Mouse (Mus musculus): Measurements from ENCODE around the gene Ppip5k2.

Gene Ppip5k2

DNA sequence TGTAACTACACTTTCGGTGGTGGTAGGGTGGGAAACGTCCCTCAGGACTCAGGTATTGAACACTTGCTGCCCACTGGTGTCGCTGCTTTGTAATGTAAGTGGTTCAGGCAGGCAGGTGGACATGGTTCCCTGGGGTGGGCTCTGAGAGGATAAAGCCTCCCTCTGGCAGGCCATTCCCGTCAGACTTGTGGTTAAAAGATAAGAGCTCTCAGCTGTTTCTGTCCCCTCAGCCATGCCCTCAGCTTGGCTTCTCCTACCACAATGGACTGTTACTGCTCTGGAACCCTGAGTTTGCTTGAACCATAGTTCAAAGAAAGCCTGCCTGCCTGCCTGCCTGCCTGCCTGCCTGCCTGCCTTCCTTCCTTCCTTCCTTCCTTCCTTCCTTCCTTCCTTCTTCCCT is 15.8 kb downstream of the Ppip5k2 start:
- no peak for DNase-seq (ENCODE audit: low spot score in 2 of 2)

DNA sequence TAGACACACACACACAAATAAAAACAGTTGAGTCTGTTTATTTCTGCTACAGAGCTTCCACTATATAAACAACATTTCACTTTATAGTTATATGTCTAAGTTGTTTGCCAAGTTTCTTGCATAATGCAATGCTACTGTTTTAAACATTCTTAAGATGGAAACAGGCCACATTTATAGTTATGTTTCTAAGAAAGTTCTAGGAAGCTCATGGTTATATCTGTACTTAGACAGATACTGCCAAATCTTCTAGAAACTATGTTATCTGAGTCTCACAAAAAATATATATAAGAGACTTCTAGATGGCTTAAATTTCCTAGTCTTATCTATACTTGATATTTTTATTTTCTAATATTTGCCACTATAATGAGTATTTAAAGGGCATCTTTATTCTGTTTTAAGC is 17.0 kb downstream of the Ppip5k2 start:
- DNase-seq (ENCODE audit: low spot score in 2 of 2), result no peak

DNA sequence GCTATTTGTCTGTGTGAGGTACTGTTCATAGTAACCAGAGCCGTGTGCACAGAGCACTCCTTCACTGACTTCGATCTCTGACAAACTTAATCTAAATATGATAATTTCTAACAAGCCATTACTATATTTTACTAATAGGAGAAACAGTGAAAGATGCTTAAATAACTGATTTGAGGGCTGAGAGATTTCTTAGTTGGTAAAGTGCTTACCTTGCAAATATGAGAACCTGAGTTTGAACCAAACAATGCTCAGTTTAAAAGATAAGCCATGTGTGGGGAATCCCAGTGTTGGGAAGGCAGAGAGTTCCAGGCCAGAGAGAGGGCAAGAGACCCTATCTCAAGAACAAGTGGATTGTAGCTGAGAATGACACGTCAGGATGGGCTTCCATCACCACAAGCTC is 22.0 kb downstream of the Ppip5k2 start:
- no peak for DNase-seq (ENCODE audit: low spot score in 2 of 2)

DNA sequence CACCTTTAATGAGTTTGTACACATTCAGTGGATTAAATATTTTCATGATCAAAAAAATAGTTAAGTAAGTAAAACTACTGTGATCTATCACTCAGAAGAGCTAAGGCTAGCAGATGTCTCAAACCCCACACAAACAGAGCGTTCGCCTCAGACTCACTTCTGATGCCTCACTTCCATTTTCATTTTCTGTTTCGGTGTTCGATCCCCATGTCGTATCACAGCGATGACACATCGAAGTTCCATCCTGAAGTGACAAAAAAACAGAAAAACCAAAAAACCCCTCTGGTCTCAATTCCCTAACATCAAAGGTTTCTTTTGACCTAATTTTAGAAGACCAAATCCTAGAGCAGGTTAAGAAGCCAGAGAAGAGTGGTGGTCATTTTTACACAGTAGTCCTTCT is 23.9 kb downstream of the Ppip5k2 start:
- DNase-seq (ENCODE audit: low spot score in 2 of 2), result no peak

DNA sequence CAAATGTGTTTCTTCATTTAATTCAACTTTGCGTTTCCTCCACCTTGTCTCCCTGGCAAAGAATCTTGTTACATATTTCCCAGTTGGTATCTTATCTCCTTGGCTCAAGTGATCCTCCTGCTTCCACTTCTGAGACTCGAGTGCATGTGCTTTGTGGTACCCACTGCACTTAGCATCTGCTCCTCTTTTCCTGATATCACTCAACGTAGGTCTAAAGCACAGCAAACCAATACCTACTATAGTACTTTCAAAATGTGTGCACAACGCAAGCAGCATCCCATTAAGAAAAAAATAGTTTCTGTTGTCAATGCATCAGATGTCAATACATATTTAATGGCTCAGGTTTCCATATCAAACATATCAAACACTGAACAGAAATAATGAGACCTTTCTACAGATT is 24.5 kb downstream of the Ppip5k2 start:
- no peak for DNase-seq (ENCODE audit: low spot score in 2 of 2)

DNA sequence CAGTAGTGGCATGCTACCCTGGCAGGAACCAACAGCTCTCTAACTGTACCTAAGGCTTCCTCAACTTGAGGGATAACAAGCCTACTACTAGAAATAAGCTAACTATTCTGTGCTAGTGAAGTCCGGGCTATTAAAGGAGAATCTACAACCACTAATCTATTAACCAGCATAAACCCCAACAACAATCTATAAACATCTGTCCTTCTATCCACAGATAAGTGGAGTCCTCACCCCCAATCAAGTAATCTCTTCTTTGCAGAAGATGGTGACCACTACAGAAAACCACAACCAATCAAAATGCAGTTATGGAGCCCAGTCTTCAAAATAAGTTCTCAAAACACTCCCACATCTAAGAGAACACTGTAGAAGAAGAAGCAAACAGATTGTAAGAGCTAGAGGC is 27.1 kb downstream of the Ppip5k2 start:
- no peak for DNase-seq (ENCODE audit: low spot score in 2 of 2)

DNA sequence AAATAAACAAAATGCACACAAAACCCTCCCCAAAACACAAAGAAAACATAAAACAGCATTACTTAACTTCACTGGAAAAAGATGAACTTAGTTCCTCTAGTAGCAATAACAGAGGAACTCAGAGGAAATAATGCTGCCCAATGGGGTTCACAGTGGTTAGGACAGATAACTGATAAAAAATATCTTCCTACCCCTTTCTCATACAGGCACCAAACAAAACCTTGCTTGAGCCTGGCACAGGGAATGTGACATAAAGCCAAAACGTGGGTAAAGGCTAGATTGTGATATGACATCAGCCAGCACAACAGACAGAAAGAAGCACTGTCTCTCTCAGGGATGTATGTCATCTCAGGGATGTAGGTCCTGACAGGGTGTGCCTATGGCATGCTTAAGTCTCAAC is 40.9 kb downstream of the Ppip5k2 start:
- no peak for DNase-seq (ENCODE audit: low spot score in 2 of 2)

DNA sequence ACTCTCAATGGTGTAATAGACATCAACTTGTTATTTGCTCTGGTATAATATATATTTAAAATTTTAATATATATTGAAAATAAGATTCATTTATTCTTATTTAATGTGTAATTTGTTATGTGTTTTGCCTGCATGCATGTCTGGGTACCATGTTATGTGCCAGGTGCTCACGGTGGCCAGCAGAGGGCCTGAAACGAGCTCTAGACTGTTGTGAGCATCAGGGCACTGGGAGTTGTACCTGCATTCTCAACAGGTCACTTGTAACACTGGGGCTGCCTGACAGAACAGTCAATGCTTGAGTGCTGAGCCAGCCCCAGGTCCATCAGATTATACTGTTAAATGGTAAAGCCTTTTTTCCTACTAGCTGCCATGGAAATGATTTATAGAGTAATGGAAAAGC is 43.5 kb downstream of the Ppip5k2 start:
- no peak for DNase-seq (ENCODE audit: low spot score in 2 of 2)

DNA sequence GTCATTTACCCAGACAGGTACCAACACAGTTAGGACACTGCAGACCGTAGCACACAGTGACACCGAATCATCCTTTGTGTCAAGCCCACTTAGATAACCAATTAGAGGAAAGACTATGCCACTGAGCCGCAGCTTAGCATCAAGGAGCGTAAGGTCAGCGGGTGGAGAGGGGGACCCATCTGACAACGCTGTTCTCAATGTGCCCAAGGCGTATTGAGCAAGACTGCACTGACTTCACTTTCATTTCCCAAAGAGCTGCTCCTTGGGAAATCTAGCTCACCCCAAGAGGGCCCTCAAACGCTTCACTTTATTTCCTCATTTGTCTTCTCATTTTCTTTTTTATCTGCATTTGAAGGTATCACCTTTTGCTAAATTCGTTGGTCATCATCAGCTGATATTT is 51.8 kb downstream of the Ppip5k2 start:
- no peak for DNase-seq (ENCODE audit: low spot score in 2 of 2)

DNA sequence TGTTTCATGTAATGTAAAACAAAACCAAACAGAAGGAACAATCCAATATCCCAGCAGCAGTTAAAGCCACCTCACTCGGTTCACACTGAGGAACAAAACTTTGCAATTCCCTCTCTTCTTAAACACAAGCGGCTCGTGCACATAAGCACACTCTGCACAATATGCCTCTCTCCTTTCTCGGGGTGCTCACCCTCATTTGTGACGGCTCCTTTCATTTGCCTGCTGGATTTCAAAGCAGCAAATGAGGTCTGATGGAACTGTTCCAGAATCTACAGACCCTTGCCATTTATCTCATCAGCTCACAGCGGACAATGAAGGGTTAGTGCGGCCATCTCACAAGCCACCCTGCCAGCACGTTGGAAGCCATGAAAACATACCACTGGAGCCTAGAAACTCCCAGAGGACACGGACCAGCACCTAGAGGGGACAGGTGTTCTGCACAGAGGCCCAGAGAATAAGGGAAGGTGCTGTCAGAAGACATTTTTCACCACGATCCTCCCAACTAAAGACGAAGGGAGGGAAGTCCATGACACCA is 55.8 kb downstream of the Ppip5k2 start:
- DNase-seq (ENCODE audit: low spot score in 2 of 2), result no peak

DNA sequence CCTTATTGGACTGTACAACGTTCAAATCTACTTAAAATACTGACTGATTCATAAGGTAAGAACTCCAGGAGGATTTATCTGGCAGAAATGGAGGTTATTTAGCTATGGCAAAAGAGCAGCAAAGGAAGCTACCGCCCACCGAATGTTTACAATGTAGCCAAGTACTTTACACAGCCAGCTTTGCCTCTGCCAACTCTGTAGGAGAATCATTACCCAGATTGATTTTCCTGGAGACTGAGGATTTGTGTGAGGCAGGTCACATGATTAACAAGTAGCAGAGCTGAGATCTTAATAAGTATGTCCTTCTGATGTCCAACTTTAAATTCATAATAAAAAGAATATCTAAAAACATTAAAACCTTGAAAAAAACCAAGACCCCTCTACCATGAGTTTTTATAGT is 59.7 kb downstream of the Ppip5k2 start:
- no peak for DNase-seq (ENCODE audit: low spot score in 2 of 2)

DNA sequence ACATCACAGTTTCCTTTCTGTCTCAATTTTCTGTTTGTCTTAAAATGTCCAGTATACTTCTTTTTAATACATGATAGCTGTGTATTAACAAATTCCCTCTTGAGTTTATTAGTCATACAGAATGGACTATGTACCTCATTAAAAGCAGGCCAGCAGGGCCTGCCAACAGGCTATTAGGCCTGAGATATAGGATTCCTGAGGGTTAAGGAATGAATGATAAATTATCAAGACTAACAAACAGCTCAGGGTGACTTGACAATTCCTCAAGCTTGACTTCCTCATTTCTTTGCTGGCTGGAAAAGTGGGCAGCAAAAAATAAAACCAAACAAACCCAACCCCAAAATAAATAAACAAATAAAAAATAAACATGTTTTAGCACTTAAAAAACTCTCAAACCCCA is 64.8 kb downstream of the Ppip5k2 start:
- no peak for DNase-seq (ENCODE audit: low spot score in 2 of 2)

DNA sequence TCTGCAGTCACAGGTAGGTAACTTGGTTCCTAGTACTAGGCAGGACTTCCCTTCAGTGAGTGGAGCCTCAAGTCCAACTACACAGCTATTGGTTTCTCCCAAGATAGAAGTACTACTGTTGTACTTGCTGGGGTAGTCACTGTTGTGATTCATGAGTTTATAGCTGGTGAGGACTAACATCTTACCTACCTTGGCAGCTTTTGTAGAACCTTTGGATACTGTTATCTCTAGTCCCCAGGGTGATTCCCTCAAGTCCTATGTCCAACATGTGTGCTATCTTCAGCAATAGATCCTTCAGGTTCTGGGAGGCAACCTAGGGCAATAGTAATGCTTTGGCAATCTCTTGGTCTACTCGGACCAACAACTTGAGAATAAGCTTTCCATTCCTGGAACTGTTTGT is 65.6 kb downstream of the Ppip5k2 start:
- DNase-seq (ENCODE audit: low spot score in 2 of 2), result no peak

DNA sequence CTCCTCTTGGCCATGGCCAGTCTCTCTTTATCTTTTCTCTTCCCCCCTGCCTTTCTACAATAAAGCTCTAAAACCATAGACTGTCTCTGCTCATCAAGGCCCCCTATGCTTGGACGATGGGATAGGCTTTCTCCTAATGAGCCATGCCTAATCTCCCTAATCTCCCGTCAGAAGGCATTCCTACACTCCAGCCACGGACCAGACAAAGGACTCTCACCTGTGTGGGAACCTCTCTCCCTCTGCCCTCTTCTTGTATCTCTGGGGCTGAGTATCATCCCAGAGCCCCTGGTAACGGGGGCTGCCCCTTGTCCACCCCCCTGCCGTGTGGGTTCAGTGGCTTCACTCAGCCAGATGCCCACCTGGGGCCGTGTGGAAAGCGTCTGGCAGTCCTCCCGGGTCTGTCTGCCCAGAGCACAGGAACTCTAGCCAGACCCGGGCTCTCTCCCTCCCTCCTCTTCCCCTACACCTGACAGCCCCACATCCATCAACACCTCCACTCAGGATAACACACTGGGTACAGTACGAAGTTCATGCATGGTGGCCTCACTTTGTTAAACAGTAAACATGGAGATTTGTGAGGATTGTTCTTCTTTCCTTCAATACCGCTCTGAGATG is 71.1 kb downstream of the Ppip5k2 start:
- no peak for DNase-seq (ENCODE audit: low spot score in 2 of 2)

DNA sequence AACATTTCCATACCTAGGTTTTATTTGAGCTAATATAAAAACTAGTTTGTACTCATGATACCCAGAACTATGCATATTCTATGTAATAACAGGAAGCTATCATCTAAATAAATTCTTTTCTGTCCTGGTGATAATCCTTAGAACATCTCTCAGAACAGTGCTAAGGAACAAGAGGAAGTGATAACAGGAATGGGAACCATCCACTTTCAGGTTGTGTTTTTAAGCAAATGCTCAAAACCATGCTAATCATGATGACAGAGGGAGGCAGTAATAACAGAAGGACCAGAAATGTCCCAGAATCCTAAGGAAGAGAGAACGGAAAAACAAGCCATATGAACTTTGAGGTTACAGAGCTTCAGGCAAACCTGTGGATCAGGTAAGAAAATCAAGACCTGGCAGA is 72.9 kb downstream of the Ppip5k2 start:
- no peak for DNase-seq (ENCODE audit: low spot score in 2 of 2)

DNA sequence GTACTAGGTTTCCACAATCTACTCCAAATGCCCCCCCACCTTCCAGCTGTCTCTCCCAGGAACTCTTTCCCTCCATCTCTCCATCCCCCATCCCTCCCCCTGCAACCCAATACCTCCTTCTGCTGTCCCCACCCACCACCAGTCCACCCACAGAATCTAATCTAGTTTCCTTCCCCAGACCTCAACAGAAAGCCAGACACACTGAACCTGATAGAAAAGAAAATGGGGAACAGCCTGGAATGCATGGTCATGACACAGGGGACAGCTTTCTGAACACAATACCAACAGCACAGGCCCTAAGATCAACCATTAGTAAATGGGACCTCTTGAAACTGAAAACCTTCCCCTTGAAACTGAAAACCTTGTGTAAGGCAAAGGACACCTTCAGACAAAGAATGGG is 76.4 kb downstream of the Ppip5k2 start:
- DNase-seq (ENCODE audit: low spot score in 2 of 2), result no peak

DNA sequence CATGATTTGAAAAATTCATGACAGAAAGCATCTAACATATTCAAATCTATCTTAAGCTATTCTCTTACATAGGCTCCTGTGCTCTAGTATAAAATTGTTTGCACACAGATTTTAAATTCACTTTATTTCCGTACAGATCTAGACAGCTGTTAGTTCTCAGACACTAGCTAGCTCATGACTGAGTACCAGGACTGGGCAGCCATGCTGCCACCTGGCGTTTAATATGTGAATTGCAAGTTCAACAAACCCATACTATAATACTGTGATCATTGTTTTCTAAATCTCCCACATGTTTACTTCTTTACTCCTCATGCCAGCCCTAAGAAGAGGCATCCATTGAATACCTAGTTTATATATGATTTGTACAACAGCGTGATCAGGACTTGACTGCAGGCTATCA is 81.5 kb downstream of the Ppip5k2 start:
- DNase-seq (ENCODE audit: low spot score in 2 of 2), result peak in 1 of 2 experiments; percentile 32

DNA sequence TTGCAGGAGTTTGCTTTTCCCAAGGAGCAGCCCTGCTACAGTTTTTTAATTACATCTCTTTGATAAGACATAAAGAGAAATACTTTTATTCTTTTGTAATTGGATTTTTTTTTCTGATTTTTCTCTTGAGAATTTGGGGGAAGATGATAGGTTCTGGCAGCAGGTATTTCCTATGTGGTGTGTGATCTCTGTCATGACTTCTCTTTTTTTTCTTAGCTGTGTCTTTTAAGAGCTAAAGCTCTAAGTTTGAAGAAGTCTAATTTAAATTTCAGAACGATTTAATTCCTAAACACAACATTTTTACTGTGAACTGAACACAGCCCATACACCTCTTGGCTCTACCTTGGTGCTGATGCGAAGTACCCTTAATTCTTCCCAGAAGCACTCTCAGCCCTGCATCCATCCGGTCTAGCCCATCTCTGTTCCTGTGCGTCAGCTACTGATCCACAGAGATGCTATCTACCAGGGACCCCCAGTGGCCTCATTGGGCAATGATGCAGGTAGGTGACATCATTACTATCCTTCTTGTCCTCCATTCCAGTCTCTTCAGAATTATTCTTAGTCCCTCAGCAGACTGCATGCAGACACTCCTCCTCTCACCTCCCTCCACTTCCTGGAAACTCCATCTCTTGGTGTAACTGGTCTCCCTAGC is 93.6 kb downstream of the Ppip5k2 start:
- no peak for DNase-seq (ENCODE audit: low spot score in 2 of 2)

DNA sequence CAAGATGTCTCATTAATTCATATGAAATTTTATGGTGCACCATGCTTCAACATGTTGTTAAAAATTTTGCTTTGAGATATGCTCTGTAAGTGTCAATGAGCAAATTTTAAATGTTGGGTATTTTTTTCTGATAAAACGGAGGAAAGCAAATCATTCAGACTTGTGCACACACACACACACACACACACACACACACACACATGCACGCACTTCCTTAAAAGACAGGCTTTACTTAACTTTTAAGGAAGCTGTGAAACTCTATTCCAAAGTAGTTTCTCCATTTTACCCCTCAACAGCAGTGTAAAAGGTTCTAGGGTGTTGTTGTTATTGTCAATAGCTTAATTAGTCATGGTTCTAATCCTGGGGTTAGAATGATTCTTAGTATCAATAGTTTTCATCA is 94.1 kb downstream of the Ppip5k2 start:
- DNase-seq (ENCODE audit: low spot score in 2 of 2), result no peak

DNA sequence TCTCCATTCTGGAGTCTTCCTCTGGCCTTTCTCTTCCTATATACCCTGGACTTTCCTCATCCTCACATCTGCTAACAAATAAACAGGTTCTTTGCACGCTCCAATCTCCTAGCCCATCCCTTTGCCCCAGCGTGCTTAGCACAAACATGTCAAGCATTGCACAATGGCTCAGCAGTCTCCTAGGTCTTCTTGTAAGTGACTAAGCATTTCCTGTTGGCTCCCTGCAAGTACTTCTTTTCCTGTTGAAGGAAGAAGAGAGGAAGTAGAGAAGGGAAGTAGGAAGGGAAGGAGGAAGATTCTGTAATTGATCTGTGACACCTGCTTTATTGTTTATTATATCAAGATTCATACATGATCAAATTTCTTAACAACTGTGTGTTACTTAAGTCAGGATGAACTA is 97.4 kb downstream of the Ppip5k2 start:
- DNase-seq (ENCODE audit: low spot score in 2 of 2), result peak in 1 of 2 experiments; percentile 26

DNA sequence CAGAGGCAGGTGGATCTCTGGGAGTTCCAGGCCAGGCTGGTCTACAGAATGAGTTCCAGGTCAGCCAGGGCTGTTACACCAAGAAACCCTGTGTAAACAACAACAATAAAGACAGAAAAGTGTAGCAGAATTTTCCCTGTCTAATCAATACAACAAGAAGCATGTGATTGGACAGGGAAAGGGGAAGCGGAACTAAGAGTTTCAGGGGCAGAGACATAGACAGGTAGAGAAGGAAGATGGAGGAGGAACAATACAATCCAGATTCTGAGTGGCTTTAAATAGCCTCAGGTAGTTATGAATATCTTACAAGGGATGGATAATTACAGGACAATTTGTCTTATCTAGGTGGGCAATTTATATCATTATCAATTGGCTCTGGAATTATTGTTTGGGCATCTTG is 102.9 kb downstream of the Ppip5k2 start:
- DNase-seq (ENCODE audit: low spot score in 2 of 2), result no peak

DNA sequence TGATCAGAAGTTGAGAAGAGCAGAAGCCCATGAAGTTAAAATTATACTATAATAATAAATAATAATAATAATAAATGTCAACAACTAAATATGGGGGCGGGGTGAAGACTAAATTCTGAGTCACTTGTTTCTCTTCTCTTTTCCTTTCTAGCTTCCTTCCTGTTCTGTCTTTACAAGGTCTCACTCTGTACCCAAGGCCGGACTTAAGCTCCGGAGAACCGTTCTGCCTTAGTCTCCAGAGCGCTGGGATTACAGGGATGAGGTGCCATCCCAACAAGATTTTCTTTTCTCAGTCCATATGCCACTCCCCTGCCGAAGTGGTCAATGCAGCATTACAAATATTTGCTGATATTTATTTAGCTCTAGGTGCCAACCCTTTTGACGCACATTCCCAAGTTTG is 107.9 kb downstream of the Ppip5k2 start:
- no peak for DNase-seq (ENCODE audit: low spot score in 2 of 2)

DNA sequence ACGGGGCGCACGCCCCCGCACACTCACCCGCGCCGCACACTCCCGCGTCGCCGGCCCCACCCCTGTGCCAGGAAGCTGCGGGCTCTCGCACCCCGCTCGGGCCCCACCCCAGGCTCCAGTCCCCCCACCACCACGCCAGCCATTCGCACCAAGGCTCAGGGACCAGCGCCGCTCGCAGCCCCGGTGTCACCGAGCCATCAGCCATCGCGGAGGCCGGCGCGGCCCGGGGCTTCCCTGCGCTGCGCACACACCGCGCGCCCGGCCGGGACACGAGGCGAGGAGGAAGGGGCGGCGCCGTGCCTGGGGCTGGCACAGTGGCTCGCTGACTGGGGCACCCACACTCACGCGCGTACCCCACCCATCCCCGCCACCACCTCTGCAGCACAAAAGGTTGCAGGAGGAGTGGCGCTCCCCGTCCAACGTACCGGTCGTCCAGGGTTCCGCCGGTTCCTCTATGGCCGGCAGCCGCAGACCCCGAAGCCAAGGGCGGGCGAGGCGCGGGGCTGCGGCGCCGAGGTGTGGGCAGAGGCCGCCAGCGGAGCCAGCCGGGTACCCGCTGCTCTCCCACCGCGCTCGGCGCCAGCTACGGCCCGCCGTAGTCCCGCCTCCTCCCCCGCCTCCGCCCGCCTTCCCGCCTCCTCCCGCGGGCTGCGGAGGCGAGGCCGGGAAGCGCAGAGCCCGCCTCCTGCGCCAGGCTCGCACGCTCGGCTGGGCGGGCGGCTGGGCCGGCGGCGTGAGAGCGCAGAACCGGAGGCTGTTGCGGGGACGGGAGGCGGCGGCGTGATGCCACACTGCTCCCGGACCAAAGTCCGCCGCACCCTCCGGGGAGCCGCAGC is 108.6 kb downstream of the Ppip5k2 start, which contains the start of gene D1Ertd622e:
Gene D1Ertd622e (minus strand): TSS at position 669 of the 836 bp plus-strand sequence.
- peak; percentile 67 to 79 for DNase-seq (ENCODE audit: low spot score in 2 of 2)
